Mouse (Mus musculus): Measurements from ENCODE around the gene Slc16a1. TPM values are rescaled to one million over a fixed set of nuclear protein-coding genes. Genes with fewer than 3 reads are reported as not detected.
A peak's percentile ranks its signal among the peaks of the same experiment; 100 is the strongest.

Slc16a1 gene
- 77.1 and 104 TPM in 2 replicates for total RNA-seq (2021)
- long read RNA-seq, experiment 1, full-length matches to known transcripts: 38 of 53 reads
- long read RNA-seq, experiment 1, partial matches to known transcripts: 14 of 53 reads
- long read RNA-seq, experiment 1, other reads (novel, unspliced or antisense): 1 of 53 reads
- long read RNA-seq, experiment 2, full-length matches to known transcripts: 33 of 61 reads
- long read RNA-seq, experiment 2, partial matches to known transcripts: 28 of 61 reads
- long read RNA-seq, experiment 2, other reads (novel, unspliced or antisense): 0 of 61 reads

- DNase-seq: peak; percentile 95
Measured at GRCm38 (mm10) chr3:104638403-104638779, at the start of gene Slc16a1. Slc16a1 (plus strand) TSS chr3:104638668.

- DNase-seq: no peak
Measured at GRCm38 (mm10) chr3:104596451-104597134, 41.9 kb upstream of the Slc16a1 start.

- DNase-seq: peak; percentile 78
Measured at GRCm38 (mm10) chr3:104597135-104597764, 41.2 kb upstream of the Slc16a1 start.

GRCm38 (mm10) chr3:104599296-104600150 is 38.9 kb upstream of the Slc16a1 start:
- DNase-seq: no peak

GRCm38 (mm10) chr3:104600691-104601090 is 37.8 kb upstream of the Slc16a1 start:
- no peak for DNase-seq

- no peak for DNase-seq
Measured at GRCm38 (mm10) chr3:104601680-104602079, 36.8 kb upstream of the Slc16a1 start.

GRCm38 (mm10) chr3:104609690-104610380 is 28.6 kb upstream of the Slc16a1 start:
- DNase-seq: peak; percentile 69

- DNase-seq: no peak
Measured at GRCm38 (mm10) chr3:104610453-104611230, 27.8 kb upstream of the Slc16a1 start.

GRCm38 (mm10) chr3:104611951-104612350 is 26.5 kb upstream of the Slc16a1 start:
- peak; percentile 36 for DNase-seq

- DNase-seq: peak; percentile 44
Measured at GRCm38 (mm10) chr3:104613102-104613501, 25.4 kb upstream of the Slc16a1 start.

- DNase-seq: no peak
Measured at GRCm38 (mm10) chr3:104614081-104614480, 24.4 kb upstream of the Slc16a1 start.

GRCm38 (mm10) chr3:104615216-104615615 is 23.3 kb upstream of the Slc16a1 start:
- DNase-seq: no peak

GRCm38 (mm10) chr3:104616155-104616554 is 22.3 kb upstream of the Slc16a1 start:
- DNase-seq: peak; percentile 65

GRCm38 (mm10) chr3:104621841-104622240 is 16.6 kb upstream of the Slc16a1 start:
- no peak for DNase-seq

- no peak for DNase-seq
Measured at GRCm38 (mm10) chr3:104629810-104630209, 8.7 kb upstream of the Slc16a1 start.

- DNase-seq: no peak
Measured at GRCm38 (mm10) chr3:104630941-104631340, 7.5 kb upstream of the Slc16a1 start.

GRCm38 (mm10) chr3:104632560-104633162 is 5.8 kb upstream of the Slc16a1 start:
- DNase-seq: no peak

GRCm38 (mm10) chr3:104636491-104636890 is 2.0 kb upstream of the Slc16a1 start:
- no peak for DNase-seq

- peak; percentile 48 for DNase-seq
Measured at GRCm38 (mm10) chr3:104637427-104638402, 753 bp upstream of the Slc16a1 start.
